19 mouse cellular contexts compared by ENCODE assay signal in genomic region chr14:103475312-103475711, GRCm38 (mm10). TPM values are rescaled to one million over a fixed set of nuclear protein-coding genes. Genes with fewer than 3 reads are reported as not detected.
DNase-seq lines count a peak whose midpoint lies in the region; ATAC-seq and TF ChIP-seq lines count a peak whose summit lies in the region.
"Had no signal": no experiment of that assay in that cellular context is flagged by ENCODE, and none has a peak within 500 bp of the region (broad histone marks: within the 10 kb centered on the region; RNA-seq: fewer than 3 reads in every experiment).

No protein-coding gene starts in this region.

- 54% methylated on average over 7 of the region's 7 CpGs for WGBS in kidney, embryonic 14.5 days
- WGBS in kidney, adult 2 months = 43% methylated on average over 7 of the region's 7 CpGs
- 74% methylated on average over 7 of the region's 7 CpGs for WGBS in midbrain, embryonic 11.5 days
- WGBS in midbrain, embryonic 10.5 days = 81% methylated on average over 7 of the region's 7 CpGs

- no peaks in the 10 kb centered on the region for H3K9me3 ChIP-seq in kidney, embryonic 14.5 days (ENCODE audit: control insufficient read depth, low read length)
- H3K9me3 ChIP-seq in midbrain, embryonic 11.5 days (ENCODE audit: control insufficient read depth, low read length) = no peaks in the 10 kb centered on the region
- no peaks in the 10 kb centered on the region for H3K9me3 ChIP-seq in midbrain, embryonic 10.5 days (replicated peaks)
- H3K9me3 ChIP-seq: embryonic facial prominence, embryonic 10.5 days; forebrain, embryonic 13.5 days; G1E; heart, embryonic 13.5 days; hindbrain, embryonic 15.5 days had no signal

- DNase-seq in kidney, adult 2 months = no peak
- peak; percentile 37 for DNase-seq in midbrain, embryonic 11.5 days (ENCODE audit: low spot score, missing footprints)
- DNase-seq in midbrain, embryonic 10.5 days (ENCODE audit: low spot score) = no peak
- peak; percentile 40 to 52 for DNase-seq in B cell, adult 2 months
- no peak for DNase-seq in embryo, embryonic 9.5 days (ENCODE audit: extremely low spot score)
- DNase-seq in Muller cell, postnatal 12 days (ENCODE audit: inconsistent ontology term) = no peak
- DNase-seq: adrenal gland, postnatal 10 days; cerebellum, adult 11-12 months; cerebellum, adult 9-10 months; cerebellum, postnatal 25 days; forebrain, postnatal 0 days; gastrocnemius, postnatal 14 days; heart, postnatal 36 days had no signal

- no peaks in the 10 kb centered on the region for H3K36me3 ChIP-seq in kidney, embryonic 14.5 days (ENCODE audit: control insufficient read depth, insufficient read depth, low read length)
- H3K36me3 ChIP-seq in kidney, adult 2 months (ENCODE audit: control insufficient read depth, insufficient read depth, low read length) = no peaks in the 10 kb centered on the region
- H3K36me3 ChIP-seq in midbrain, embryonic 11.5 days (ENCODE audit: control insufficient read depth, insufficient read depth, low read length) = no peaks in the 10 kb centered on the region
- no peaks in the 10 kb centered on the region for H3K36me3 ChIP-seq in midbrain, embryonic 10.5 days
- H3K36me3 ChIP-seq: embryonic facial prominence, embryonic 10.5 days; G1E; heart, embryonic 13.5 days; hindbrain, embryonic 15.5 days had no signal

- H3K9ac ChIP-seq in kidney, embryonic 14.5 days (ENCODE audit: low read depth, low read length) = no peak overlapping the region
- H3K9ac ChIP-seq in midbrain, embryonic 11.5 days (ENCODE audit: low read length) = no peak overlapping the region
- H3K9ac ChIP-seq: forebrain, embryonic 13.5 days; forebrain, postnatal 0 days; heart, embryonic 13.5 days; hindbrain, embryonic 15.5 days had no signal

- no peaks in the 10 kb centered on the region for H3K4me1 ChIP-seq in kidney, embryonic 14.5 days (ENCODE audit: control insufficient read depth, insufficient read depth, low read length)
- H3K4me1 ChIP-seq in kidney, adult 2 months (ENCODE audit: control insufficient read depth, insufficient read depth, low read length) = no peaks in the 10 kb centered on the region
- 0 out of 2 replicates have a peak, but pooled peaks cover 3% of the 10 kb centered on the region for H3K4me1 ChIP-seq in midbrain, embryonic 11.5 days (ENCODE audit: control insufficient read depth, insufficient read depth, low read length)
- H3K4me1 ChIP-seq in midbrain, embryonic 10.5 days = peaks cover 14% of the 10 kb centered on the region

- 0 out of 2 replicates have a peak, but pooled peaks have one; percentile 49 for ATAC-seq in kidney, embryonic 14.5 days (ENCODE audit: low FRiP score, low TSS enrichment)
- no peak for ATAC-seq in midbrain, embryonic 11.5 days (ENCODE audit: low FRiP score)
- ATAC-seq: forebrain, embryonic 13.5 days; forebrain, postnatal 0 days had no signal

- H3K4me3 ChIP-seq in kidney, embryonic 14.5 days (ENCODE audit: low read length) = no peak overlapping the region
- no peak overlapping the region for H3K4me3 ChIP-seq in kidney, adult 2 months (ENCODE audit: insufficient read depth, low read depth, low read length)
- H3K4me3 ChIP-seq in midbrain, embryonic 11.5 days (ENCODE audit: low read depth, low read length) = no peak overlapping the region
- no peak overlapping the region for H3K4me3 ChIP-seq in midbrain, embryonic 10.5 days
- H3K4me3 ChIP-seq: embryonic facial prominence, embryonic 10.5 days; forebrain, embryonic 13.5 days; heart, embryonic 13.5 days; hindbrain, embryonic 15.5 days had no signal

- no peak for TF ChIP-seq POLR2A in kidney, adult 2 months (IDR thresholded peaks at IDR 0.05; ENCODE audit: low read depth, low read length)

- no peak overlapping the region for H3K27ac ChIP-seq in kidney, embryonic 14.5 days (ENCODE audit: low read depth, low read length)
- no peak overlapping the region for H3K27ac ChIP-seq in kidney, adult 2 months (ENCODE audit: insufficient read depth, low read depth, low read length)
- H3K27ac ChIP-seq in midbrain, embryonic 11.5 days (ENCODE audit: low read depth, low read length) = no peak overlapping the region
- no peak overlapping the region for H3K27ac ChIP-seq in midbrain, embryonic 10.5 days (replicated peaks)
- H3K27ac ChIP-seq: embryonic facial prominence, embryonic 10.5 days; forebrain, embryonic 13.5 days; heart, embryonic 13.5 days; hindbrain, embryonic 15.5 days had no signal

- H3K27me3 ChIP-seq in kidney, embryonic 14.5 days (ENCODE audit: control insufficient read depth, insufficient read depth, low read length) = no peaks in the 10 kb centered on the region
- H3K27me3 ChIP-seq in kidney, adult 2 months (replicated peaks; ENCODE audit: control insufficient read depth, insufficient read depth, low read length) = no peaks in the 10 kb centered on the region
- no peaks in the 10 kb centered on the region for H3K27me3 ChIP-seq in midbrain, embryonic 11.5 days (ENCODE audit: control insufficient read depth, insufficient read depth, low read length)
- no peaks in the 10 kb centered on the region for H3K27me3 ChIP-seq in midbrain, embryonic 10.5 days (ENCODE audit: low read depth, poor library complexity, severe bottlenecking)
- H3K27me3 ChIP-seq: forebrain, embryonic 13.5 days; heart, embryonic 13.5 days; hindbrain, embryonic 15.5 days had no signal

- no peak for TF ChIP-seq CTCF in kidney, adult 2 months (conservative IDR thresholded peaks at IDR 0.05; ENCODE audit: insufficient read depth, insufficient read length, low read depth, low read length)

- no peak overlapping the region for H3K4me2 ChIP-seq in kidney, embryonic 14.5 days (replicated peaks; ENCODE audit: low read depth, low read length)
- no peak overlapping the region for H3K4me2 ChIP-seq in midbrain, embryonic 11.5 days
- H3K4me2 ChIP-seq: forebrain, embryonic 13.5 days; heart, embryonic 13.5 days; hindbrain, embryonic 15.5 days had no signal

RNA-seq across cellular contexts. Expression of gene Scel, which starts 37.8 kb away (rescaled TPM):
- 1.2 and 2.0 TPM in 2 replicates for polyA plus RNA-seq in kidney, embryonic 14.5 days (2014; fragmentation: Nextera tagmentation; extraction: Ambion mirVana)
- polyA plus RNA-seq in kidney, adult 2 months (2012; rRNA removed) = 1.8 and 2.7 TPM in 2 replicates
- 0.11 and 0.33 TPM in 2 replicates for polyA plus RNA-seq in midbrain, embryonic 11.5 days (2014; fragmentation: Nextera tagmentation; extraction: Ambion mirVana)
- polyA plus RNA-seq in midbrain, embryonic 10.5 days (2016; fragmentation: Nextera tagmentation; extraction: Ambion mirVana) = 0.22 and 0.38 TPM in 2 replicates
- polyA plus RNA-seq: G1E had no signal

Comparison
In these comparisons a context has a peak if more than half of its experiments do, and no peak if none do; other contexts are left out.
1. DNase-seq: peak in midbrain, embryonic 11.5 days (single experiment) and B cell, adult 2 months (2 of 2); none in kidney, adult 2 months (single experiment), midbrain, embryonic 10.5 days (single experiment), embryo, embryonic 9.5 days (single experiment) and Muller cell, postnatal 12 days (single experiment).